Mouse (Mus musculus): Measurements from ENCODE around the gene 1700113H08Rik.
A peak's percentile ranks its signal among the peaks of the same experiment; 100 is the strongest.

- TF ChIP-seq CTCF (IDR thresholded peaks at IDR 0.05; ENCODE audit: low read depth) (peak; percentile 70), EP300 (IDR thresholded peaks at IDR 0.05; ENCODE audit: low read depth) (no peak)
Observed at GRCm38 (mm10) chr10:87126186-87126824, 68.5 kb downstream of the 1700113H08Rik start.

All from liver, embryonic 14.5 days (tissue).